Mouse (Mus musculus) erythroblast, embryonic 14.5 days (primary cell): ENCODE results near the gene Drd2. TPM values are rescaled to one million over a fixed set of nuclear protein-coding genes. Genes with fewer than 3 reads are reported as not detected.

Experiments
- H3K27me3 ChIP-seq: 2 replicates; pipeline ENCODE4 v1.6.1; 2012; ENCODE audit warnings: inconsistent platforms; ENCODE audit not compliant: control insufficient read depth
- H3K36me3 ChIP-seq: 2 replicates; pipeline ENCODE4 v1.6.1; 2012; ENCODE audit warnings: mild to moderate bottlenecking, inconsistent platforms; ENCODE audit not compliant: control insufficient read depth
- H3K4me1 ChIP-seq: 2 replicates; pipeline ENCODE4 v1.6.1; 2012; ENCODE audit warnings: inconsistent platforms; ENCODE audit not compliant: control insufficient read depth
- H3K4me3 ChIP-seq: replicated peaks from 2 replicates; pipeline ENCODE3; 2012; ENCODE audit warnings: moderate library complexity, mild to moderate bottlenecking, inconsistent platforms
- H3K9me3 ChIP-seq: 2 replicates; pipeline ENCODE4 v1.6.1; 2012; ENCODE audit warnings: low read length, inconsistent platforms, mixed read lengths; ENCODE audit not compliant: control insufficient read depth
- GATA1 ChIP-seq: IDR thresholded peaks from 2 replicates; pipeline ENCODE4 v1.6.1; 2012; ENCODE audit warnings: low read length, inconsistent platforms, mixed read lengths
- TAL1 ChIP-seq: IDR thresholded peaks from 3 replicates; pipeline ENCODE4 v1.6.1; 2012; ENCODE audit warnings: low read length, inconsistent platforms, mixed read lengths
- polyA plus RNA-seq: library from polyadenylated mRNA; stranded (reverse); fragments of >175 nt; gene quantifications from 2 replicates; pipeline ENCODE4 v1.2.3, GENCODE M21; 2012

The Drd2 gene
- polyA plus RNA-seq, 1 experiment, result not detected

- H3K9me3 ChIP-seq, result no peaks in the 10 kb centered on the region
- H3K36me3 ChIP-seq, result no peaks in the 10 kb centered on the region
- no peaks in the 10 kb centered on the region for H3K4me1 ChIP-seq
- H3K27me3 ChIP-seq, result no peaks in the 10 kb centered on the region
- no peak within 1 kb of the TSS for H3K4me3 ChIP-seq
- no peak for TF ChIP-seq TAL1
- TF ChIP-seq GATA1, result no peak
These were observed 86.5 kb downstream of the Drd2 start, which contains the start of gene Ankk1 for GRCm38 (mm10) chr9:49426921-49427320. Ankk1 (minus strand) TSS chr9:49427021.

- Histone ChIP-seq H3K4me3 (no peak overlapping the region), H3K27me3 (no peaks in the 10 kb centered on the region), H3K36me3 (no peaks in the 10 kb centered on the region), H3K4me1 (no peaks in the 10 kb centered on the region), H3K9me3 (no peaks in the 10 kb centered on the region)
- TF ChIP-seq GATA1 (no peak), TAL1 (no peak)
These were observed 87.1 kb downstream of the Drd2 start for GRCm38 (mm10) chr9:49427478-49427877.

GRCm38 (mm10) chr9:49442621-49443020, 102.2 kb downstream of the Drd2 start:
- Histone ChIP-seq H3K4me1 (no peaks in the 10 kb centered on the region), H3K4me3 (no peak overlapping the region), H3K9me3 (no peaks in the 10 kb centered on the region), H3K36me3 (no peaks in the 10 kb centered on the region), H3K27me3 (no peaks in the 10 kb centered on the region)
- TF ChIP-seq GATA1 (no peak), TAL1 (no peak)

- Histone ChIP-seq H3K36me3 (no peaks in the 10 kb centered on the region), H3K27me3 (no peaks in the 10 kb centered on the region), H3K9me3 (peaks cover 7% of the 10 kb centered on the region), H3K4me3 (no peak overlapping the region), H3K4me1 (no peaks in the 10 kb centered on the region)
- no peak for TF ChIP-seq GATA1
- TF ChIP-seq TAL1, result no peak
These were observed 110.1 kb downstream of the Drd2 start for GRCm38 (mm10) chr9:49450491-49450890.

- Histone ChIP-seq H3K27me3 (no peaks in the 10 kb centered on the region), H3K9me3 (peaks cover 7% of the 10 kb centered on the region), H3K4me1 (no peaks in the 10 kb centered on the region), H3K36me3 (no peaks in the 10 kb centered on the region), H3K4me3 (no peak overlapping the region)
- TF ChIP-seq TAL1 (no peak), GATA1 (no peak)
These were observed 112.0 kb downstream of the Drd2 start for GRCm38 (mm10) chr9:49452396-49452795.

GRCm38 (mm10) chr9:49456136-49456535, 115.7 kb downstream of the Drd2 start:
- Histone ChIP-seq H3K9me3 (peaks cover 7% of the 10 kb centered on the region), H3K4me3 (no peak overlapping the region), H3K27me3 (no peaks in the 10 kb centered on the region), H3K4me1 (no peaks in the 10 kb centered on the region), H3K36me3 (no peaks in the 10 kb centered on the region)
- TF ChIP-seq GATA1, result no peak
- TF ChIP-seq TAL1, result no peak

Other genes with a start within 250 kb of the Drd2 start
- not detected in 2 replicates for gene Gm4894, start 90.1 kb upstream of the Drd2 start, polyA plus RNA-seq
- gene Ankk1, start 86.4 kb downstream of the Drd2 start, polyA plus RNA-seq, result not detected in 2 replicates
- not detected in 2 replicates for gene Ttc12, start 145.6 kb downstream of the Drd2 start, polyA plus RNA-seq